Mouse (Mus musculus) NIH3T3 (cell line): ENCODE measurements at regions not wholly inside any gene's neighbourhood (a gene's known extent, or its start where the extent isn't known, plus 50 kb on each side); places are given as distances from the start of the nearest gene placed in this dataset.

Experiments used
- DNase-seq: peaks from one replicate; pipeline ENCODE4 v3.0.0-alpha.2; 2012; ENCODE audit warnings: low read depth

GRCm38 (mm10) chr13:37468304-37469178, 123.5 kb downstream of the Ly86 start:
- no peak for DNase-seq

GRCm38 (mm10) chr13:37470230-37470907, 125.4 kb downstream of the Ly86 start:
- DNase-seq = no peak

DNA sequence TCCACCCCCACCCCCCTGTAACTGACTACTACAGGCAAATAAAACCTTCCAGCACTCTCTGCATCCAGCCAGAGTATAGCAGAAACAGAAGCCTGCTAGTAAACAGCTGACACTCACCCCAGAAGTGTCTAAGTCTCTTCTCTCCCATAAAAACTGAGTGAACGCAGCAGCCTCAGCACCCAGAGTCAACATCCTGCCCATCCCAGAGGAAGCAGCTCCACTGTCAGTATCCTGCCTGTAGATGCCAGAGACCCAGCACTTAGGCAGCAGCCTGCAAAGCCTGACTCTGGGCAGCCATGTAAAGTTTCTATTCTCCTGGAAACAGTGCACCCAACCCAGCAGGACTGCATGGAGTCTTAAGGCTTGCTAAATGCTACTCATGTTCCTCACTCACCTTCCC, 128.4 kb downstream of the Ly86 start:
- no peak for DNase-seq

DNA sequence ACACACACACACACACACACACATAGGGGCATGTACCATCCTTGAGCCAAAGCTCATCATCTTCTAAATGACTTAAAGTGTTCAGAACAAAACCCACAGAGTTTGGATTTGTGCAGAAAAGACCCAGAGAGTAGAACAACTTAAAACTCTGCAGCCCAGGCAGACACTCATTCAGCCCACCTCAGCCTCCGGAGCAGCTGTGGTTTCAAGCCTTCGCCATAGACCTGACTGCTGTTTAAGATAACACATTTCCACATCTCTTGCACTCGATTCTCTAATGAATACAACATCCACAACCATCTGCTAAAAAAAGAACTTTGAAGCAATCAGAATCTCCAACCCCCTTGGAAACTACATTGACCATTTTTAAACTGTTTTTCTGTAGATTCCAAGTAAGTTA, 130.8 kb downstream of the Ly86 start:
- no peak for DNase-seq

- DNase-seq = no peak
These were observed 131.4 kb downstream of the Ly86 start for GRCm38 (mm10) chr13:37476256-37477053.

GRCm38 (mm10) chr13:37477342-37477741, 132.3 kb downstream of the Ly86 start:
- no peak for DNase-seq

DNA sequence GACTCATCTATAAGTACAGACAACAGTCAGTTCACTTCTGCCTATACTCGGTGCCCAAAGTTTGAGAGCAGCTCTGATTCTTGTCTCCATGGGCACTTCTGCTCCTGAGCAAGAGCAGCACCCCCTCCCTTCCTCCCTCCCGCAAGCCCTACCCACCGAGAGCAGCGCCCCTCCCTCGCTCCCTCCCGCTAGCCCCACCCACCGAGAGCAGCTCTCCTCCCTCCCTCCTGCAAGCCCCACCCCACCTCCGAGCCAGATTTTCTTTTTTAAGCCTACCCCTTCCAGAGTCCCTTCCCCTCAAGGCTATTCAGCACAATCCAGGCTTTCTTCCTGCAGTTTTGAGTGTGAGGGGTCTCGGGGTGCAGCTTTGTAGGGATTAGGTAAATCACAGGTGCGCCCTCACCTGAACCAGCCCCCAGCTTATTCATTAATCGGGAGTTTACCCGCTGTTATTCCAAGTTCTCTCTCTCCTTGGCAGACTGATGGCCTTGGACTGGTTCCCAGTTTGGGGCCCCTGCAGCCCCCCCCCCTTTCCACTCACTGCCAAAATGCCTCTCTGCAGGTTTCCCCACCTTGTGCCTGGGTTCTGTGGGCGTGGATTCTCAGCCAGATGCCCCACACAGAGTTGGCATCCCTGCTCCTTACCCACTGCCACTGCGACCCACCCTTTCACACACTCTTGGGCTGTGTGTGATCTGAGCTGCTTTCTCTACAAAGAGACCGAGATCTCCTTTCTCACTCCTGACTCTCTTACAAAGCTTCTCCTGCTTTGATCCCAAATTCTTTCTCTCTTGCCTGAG, 132.9 kb downstream of the Ly86 start:
- no peak for DNase-seq

DNA sequence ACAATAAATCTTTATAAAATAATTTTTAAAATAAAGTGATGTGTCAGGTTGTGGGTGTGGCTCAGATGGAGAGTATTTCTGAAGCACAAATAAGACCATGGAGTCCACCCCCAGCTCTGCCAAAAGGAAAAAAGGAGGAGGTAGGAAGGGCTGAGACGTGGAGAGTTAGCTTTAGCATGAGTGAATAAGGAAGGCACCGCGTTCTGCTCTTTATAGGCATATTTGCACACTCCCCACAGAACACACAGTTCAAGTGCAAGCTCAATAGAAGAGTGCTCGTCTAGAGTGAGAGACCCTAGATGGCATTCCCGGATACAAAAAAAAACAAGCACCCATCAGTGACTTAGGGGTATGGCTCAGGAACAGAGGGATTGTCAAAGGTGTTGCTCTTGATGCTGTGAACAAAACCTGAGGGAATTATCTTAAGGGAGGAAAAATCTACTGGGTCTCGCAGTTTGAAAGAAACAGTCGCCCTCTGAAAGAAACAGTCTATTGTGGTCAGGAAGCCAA, 134.2 kb downstream of the Ly86 start:
- DNase-seq = no peak

GRCm38 (mm10) chr13:37481514-37481913, 136.5 kb downstream of the Ly86 start:
- DNase-seq = no peak

DNA sequence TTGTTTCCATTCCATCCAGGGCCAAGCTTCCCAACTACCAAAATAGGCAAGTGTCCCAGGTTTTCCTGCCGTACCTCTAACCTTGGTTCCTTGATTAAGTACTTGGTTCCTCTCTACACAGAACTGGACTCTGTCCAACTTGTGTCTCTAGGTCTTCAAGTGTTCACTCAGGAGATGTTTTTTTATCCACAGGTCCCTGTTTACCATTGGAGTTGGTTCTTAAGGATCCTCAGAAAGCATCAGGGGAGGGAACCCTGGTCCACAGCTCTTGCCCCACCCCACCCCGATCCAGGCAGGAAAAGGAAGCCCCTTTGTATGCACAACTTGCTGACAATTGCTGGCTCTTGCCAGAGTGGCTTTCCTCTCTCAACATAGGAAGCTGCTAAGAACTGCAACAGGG, 137.0 kb downstream of the Ly86 start:
- no peak for DNase-seq

- DNase-seq = peak; percentile 47
These were observed 137.6 kb downstream of the Ly86 start for GRCm38 (mm10) chr13:37482589-37482988.

DNA sequence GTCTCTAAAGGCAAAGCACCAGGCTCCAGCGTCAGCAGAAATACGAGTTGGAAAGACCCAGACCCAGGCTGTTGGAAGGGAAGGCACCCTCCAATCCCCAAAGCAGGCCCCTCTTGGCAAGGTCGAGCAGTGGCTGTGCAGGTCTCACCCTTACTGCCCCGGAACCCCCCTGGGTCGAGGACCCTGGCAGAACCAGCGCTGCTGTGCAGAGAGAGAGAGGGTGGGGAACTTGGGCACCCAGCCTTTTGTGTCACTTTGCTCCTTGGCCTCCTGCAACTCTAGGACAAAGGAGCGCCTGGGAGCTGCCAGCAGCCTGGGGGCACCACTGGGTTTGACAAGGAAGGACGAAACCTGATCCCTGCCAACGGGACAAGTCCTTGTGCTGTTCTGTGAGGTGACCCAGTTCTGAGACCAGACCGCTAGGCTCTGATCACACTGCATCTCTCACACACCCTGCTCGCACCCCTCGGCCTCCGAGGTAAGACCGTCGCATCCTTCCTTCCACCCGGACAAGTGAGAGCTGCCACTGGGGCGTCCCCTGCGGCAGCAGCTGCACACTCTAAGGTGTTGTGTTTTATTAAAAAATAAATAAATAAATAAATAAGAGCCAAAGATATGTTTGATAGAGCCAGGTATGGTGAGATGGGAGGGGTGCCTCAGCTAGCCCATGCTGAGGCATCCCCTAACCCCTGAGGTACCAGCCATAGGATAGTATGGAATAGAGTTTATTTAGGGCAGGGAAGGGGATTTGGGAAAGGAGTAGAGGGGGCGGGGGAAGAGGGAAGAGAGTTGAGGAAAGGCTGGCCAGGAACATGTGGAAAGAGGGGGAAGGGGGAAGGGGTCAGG, 138.2 kb downstream of the Ly86 start:
- DNase-seq = no peak

DNA sequence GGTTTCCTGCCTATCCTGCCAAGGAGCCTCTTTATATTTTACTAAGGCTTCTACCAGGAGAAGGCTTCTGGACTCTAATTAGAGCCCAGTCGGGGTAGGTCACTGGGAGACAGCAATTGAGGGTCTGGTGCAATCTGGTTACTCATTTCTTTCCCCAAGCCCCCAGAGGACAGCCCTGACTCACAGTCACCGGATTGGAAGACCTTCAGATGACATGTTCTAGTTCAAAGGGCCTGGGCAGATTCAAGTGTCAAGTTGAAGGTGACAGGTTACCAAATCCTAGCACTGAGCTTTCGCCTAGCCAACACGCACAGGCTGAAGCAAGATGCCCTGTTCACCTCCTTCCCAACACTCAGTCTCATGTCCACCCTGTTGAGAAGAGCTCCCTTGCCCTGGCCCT, 139.6 kb downstream of the Ly86 start:
- no peak for DNase-seq

DNA sequence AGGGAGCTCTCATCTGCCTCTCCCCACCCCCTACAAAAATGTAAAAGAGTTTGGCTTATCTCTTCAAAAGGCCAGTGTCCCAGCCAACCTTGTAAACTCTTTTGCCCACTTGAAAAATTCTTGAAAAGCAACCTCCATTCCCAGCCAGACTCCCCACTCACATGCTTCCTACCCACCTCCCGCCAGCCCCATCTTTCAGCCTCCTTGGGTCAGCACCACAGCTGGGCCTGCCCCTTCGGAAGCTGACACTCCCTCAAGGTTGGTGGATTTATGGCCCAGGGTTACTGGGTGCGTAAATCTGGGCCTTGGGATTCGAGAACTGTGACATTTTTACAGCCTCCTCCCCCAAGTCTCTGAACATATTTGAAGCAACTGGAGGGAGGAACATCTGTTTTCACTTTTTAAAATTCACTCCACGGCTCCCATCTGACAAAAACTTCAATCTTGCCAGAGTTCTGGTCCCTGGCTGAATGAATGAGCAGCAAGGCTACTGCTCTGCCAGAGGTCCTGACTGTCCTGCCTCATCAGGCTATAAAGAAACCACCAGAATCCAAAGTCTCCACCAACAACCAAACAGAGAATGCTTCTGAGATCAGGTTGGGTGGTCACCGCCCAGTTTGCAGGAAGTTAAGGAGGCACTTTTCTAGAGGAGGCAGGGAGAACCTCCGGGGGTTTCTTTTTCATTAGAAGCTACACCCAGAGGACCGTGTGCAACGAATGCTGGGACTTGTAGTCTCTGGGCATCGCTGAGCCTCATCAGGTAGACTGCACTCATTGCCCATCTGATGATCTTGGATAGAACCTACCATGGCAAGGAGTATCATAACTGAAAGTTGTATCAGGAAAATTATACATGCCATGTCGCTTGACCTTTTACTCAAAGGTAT, 147.3 kb downstream of the Ly86 start:
- peak; percentile 73 for DNase-seq

- DNase-seq = no peak
These were observed 148.3 kb downstream of the Ly86 start for GRCm38 (mm10) chr13:37493331-37493730.

DNA sequence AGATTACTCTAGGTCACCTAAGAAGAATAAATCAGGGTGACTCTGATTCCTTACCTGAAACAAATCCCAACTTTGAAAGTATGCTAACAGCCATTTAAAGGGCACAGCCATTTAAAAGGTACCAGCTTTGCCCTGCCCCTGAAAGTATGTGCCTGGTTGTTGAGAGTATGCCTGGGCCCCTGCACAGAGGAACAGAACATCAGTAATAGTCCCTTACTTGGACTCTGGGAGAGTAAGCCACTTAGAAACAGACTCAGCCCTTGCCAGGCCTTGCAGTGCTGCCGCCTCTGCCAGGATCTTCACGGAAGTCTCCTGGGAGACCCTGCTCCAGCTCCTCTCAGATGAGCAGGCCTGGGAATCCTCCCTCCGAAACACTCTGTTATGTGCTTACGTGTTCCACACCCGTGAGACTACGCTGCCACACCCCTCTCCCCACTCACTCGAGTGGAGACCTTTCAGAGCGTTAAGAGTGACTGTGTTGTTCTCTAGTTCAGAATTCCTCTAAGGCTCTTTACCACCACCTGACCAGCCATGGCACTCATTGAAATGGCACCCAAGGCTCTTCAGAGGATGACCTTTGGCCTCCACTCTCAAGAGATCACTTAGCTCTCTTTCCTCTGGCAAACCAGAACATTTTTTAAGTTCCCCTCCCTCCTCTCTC, 150.4 kb downstream of the Ly86 start:
- no peak for DNase-seq

- DNase-seq = no peak
These were observed 153.0 kb downstream of the Ly86 start for GRCm38 (mm10) chr13:37497986-37498385.

DNA sequence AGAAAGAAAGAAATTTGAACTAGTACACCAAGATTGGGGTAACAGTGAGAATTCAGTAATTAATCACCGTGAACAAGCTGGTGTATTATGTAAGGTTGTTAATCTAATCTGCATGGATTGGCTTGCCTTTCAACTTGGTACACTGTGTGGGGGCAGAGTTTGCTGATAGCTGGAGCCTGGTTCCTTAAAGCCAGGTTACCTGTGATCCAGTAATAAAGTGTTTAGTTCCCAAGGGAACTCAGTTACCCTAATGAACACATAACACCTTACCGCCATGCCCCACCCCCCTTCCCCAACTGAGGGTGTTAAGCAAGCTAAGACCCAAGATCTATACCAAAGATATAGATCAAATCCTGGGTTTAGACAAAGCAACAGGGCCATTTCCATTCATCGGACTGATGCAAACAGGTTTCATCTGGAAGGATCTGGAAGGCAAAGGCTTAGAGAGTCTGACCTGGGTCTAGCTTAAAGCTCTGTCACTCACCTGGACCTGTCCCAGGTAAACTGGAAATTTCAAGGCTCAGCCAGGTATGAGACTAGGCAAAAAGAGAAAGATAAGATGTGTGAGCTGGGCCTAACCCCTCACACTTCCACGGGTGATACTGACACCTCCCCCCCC, 155.8 kb downstream of the Ly86 start:
- no peak for DNase-seq

DNA sequence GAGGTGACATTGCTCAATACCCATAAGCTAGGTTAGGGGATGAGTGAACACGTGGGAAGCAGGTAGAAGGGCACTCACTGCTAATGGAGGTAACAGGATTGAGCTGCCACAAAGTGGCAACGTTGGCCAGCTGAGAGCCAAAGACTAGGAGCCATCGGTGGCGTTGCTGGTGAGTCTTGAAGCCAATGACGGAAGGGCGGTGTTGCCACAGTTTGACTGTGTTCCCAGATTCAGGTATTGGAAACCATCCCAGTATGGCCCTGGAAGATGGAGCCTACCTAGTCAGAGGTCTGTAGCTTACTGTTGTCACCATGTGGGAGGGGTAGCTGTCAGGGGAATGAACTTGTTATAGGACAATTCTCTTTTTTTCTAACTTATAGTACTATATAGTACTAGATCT, 158.4 kb downstream of the Ly86 start:
- no peak for DNase-seq
